Mouse (Mus musculus): ENCODE data around the gene Arl15.
"Not testable (repeated sequence)": the region's sequence is repeated elsewhere in the genome, so short reads cannot be mapped to it uniquely, and the experiment has no call there.

Arl15 gene

DNA sequence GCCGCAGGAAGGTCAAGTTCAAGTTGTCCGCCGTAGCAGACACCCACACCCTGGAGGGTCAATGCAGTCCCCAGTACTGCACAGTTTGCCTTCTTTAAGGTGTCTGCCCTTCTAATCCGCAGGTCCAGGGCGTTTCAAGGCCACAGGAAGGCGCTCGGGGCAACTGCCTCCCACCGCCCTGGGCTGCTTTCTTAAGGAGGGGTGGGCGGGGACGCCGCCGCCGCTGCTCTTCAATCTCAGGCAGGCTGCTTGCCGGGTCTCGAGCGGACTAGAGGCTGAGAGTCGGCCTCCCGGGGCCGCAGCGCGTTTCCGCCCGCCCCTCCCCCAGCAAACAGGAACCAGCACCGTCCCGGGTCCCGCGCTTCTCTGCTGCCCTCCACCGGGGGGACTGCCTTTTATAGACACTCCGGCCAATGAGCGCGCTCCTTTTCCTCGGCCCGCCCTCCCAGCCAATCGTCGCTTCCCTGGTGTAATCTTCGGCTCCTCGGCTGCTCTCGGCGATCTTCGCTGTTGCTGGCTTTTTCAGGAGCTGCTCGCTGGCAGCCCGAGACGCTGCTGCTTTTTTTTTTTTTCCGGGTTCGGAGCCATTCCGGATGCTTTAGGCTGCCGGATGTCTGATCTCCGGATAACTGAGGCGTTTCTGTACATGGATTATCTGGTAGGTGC is at the start of gene Arl15:
Arl15 (plus strand) TSS at position 467 of the 666 bp plus-strand sequence.
- DNase-seq = peak; percentile 99

DNA sequence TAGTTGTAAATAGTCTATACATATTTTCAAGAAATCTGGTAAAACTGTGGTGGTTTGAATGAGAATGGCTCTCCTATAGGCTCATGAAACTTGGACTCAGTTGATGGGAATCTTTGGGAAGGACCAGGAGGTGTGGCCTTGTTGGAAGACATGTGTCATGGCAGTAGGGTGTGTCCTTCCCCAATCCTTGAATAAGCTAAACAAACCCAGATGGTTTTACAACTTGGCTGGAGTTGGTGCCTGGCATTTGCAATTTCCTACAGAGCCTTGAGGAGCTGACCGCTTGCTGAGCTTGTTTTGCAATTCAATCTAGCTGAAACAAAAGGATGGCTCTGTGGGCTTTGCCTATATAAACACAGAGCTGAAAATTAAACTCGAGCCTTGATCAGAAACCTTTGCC is 49.0 kb upstream of the Arl15 start:
- DNase-seq = no peak

DNA sequence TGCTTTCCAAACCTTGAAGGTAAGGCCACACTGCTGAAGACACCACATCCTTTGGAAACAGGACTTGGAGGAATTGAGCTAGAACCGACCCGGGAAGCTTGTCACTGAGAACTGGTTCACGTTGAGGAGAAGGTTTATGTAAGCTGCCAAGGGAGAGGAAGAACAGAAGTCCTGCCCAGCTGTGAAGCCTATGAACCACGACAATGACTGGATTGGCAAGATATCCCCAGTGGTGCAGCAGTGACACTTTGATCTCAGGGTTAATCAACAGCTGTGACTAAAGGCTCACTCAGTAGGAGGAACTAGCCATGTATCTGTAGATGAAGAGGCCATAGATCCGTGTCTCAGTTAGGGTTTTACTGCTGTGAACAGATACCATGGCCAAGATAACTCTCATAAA is 43.5 kb upstream of the Arl15 start:
- DNase-seq = no peak

DNA sequence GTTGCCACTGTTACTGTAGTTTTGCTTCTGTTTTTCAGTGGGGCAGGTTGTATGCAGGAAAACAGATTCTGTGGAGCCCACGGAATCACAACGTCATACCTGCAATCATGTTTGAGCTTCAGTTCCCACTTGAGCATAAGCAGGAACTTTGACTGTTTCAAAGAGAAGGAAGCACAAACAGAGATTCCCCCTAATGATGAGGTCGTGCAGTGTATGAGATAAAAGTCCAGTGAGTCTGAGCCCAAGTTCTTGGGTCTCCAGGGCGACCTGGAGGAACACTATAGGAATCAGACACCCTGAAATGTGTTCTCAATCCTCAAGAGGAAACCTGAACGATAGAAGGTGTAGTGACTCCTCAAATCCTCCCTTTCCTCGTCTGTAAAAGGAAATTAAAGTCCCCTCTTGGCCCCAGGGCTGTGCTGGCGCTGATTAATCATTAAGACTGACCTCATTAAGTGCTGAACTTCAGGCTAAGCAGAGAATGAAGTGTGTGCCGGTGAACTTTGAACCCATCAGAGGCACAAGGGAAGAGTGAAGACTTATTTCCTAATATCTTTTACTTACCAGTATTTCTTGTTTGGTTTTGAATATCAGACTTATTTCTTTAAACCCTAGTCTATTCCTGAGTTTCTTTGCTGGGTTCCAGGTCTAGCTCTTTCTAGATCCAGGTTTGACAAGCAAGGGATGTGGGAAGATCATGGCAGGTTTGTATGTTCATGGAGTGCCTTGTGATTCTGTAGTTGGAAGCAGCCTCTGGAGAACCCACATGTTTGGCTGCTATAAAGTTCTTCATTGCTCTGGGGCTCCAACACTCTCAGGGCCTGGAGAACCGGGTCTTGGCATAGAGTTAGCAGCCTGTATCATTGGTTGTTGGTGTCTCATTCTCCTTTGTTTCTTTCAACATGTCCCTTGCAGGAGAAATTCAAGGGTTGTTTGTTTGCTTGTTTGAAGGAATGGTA is 39.3 kb upstream of the Arl15 start:
- peak; percentile 66 for DNase-seq

DNA sequence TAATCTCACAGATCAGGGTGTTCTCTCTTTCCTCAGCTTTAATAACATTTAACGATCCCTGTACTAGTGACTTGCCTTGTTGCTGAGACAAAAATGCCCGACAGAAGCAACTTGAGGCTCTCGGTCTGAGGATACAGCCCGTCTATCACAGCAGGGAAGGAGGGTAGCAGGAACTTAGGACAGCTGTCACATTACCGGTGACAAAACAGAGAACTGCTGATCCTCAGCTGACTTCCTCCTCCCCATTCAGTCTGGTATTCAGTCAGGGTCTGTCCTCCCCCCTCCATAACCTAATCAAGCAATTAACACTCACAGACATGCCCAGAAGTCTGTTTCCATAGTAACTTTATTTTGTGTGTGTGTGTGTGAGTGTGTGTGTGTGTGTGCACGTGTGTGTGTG is 38.5 kb upstream of the Arl15 start:
- DNase-seq = no peak

DNA sequence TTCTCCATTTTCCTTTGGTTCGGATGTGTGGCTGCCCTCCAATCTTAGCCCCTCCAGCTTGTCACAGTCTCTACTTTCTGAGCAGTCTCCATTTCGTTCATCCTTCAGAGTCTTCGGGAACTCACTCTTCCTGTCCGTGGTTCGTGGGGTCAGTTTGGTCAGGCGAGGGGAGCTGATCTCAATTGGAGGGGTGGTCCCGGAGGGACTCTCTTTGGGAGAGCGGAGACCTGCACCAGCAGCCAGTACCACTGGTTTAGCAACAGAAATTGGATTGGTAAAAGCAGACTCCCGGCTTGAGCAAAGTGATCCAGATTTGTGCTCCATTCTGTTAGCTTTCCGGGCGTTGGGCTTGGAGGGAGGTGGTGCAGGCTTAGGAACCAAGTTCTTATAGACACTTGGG is 32.6 kb upstream of the Arl15 start:
- DNase-seq = no peak

DNA sequence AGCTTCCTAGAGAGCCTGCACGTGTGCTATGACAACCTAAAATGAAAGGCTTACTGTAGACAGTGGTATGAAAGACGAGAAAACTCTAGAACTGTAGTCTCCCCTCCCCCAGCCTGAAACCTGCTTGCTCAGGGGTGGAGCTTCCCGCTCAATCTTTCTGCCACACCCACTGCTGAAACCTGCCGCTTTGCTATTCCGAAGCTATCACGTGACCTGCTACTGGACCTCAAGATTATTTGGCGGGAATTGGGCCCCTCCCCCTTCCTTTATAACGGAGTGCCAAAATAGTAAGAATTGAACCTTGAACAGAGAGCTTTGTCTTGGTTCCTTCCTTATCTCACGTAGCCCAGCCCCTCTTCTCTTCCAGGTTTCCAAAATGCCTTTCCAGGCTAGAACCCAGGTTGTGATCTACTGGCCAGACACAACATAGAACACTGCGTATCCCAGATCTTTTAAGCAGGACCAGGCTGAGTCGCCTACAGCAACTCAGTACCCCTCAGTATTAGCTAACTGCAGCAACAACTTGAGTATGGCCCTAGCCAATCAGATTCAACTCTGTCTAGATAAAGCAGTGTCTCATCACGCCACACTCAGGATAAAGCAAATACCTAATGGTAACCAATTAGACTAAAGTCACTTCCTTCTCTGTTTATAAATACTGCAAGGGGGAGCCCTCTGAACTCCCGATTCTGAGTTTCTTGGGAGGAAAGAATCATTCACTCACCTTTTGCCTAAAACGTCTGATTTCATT is 31.4 kb upstream of the Arl15 start:
- DNase-seq = no peak

DNA sequence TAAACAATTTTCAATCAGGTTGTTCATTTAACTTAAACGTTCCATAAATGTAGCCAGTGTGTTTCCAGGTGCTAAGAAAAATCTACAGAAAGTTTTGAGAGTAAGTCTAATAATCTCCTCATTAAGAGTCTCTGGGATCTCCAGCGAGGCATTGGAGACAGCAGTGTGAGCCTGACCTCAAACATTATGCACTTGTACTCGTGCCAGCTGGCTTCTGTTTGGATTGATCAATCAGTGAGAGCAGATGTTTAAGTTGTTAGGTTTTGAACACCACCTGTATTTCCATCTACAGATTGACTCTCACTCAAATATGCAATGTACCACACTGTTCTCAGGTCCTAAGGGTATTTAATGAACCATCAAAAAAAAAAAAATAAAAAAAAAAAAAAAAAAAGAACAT is 28.9 kb upstream of the Arl15 start:
- DNase-seq = no peak

DNA sequence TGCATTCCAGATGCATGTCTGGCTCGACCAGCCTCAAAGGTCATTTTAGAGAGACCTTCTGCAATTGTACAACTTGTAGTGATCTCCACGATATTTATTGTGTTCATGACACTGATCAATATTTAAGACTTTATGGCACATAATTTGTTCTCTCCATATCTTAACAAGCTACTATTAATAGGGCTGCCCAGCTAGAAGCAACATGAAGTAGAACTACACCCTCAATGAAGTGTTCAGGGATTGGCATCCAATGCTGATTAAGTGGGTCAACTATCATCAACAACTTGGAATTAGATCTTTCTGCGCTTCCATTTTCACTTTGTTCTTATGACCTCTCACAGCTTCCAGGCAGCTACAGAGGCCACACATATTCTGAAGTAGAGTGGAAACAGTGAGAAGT is 24.5 kb upstream of the Arl15 start:
- DNase-seq = no peak

DNA sequence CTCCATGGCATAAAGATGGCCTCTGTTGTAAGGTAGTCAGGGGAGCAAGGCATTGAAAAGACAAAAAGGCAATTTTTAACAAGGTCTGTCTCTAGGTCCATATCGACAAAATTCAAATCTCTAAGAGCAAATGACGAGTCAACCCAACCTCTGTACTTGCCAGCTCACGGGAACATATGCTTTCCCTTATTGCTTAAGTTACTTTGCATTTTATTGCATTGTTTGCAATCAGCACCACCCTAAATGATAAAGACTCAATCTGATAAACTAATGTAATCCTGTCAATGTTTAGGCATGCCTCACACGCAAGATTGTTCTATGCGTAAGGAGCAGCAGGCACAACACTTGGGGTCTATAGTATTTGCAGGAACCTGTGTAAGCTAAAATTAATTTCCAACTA is 24.0 kb upstream of the Arl15 start:
- DNase-seq = no peak

DNA sequence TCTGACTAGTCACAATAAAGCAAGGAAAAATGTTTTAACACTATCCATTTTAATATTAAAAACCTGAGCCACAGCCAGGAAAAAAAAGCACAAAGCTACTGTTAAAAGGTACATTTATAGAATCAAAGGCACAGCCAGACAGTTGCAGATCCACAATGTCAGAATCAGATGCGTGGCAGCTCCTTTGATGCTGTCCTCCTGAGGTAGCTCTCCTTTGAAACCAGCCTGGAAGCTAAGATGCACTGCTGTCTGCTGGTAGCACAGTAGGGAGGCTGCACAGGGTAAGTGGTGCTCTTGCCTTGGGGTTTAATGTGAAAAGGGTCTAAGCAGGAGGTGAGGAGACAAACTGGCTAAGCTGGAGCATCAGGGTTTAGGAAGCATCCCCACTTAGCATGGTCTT is 23.0 kb upstream of the Arl15 start:
- DNase-seq = no peak

DNA sequence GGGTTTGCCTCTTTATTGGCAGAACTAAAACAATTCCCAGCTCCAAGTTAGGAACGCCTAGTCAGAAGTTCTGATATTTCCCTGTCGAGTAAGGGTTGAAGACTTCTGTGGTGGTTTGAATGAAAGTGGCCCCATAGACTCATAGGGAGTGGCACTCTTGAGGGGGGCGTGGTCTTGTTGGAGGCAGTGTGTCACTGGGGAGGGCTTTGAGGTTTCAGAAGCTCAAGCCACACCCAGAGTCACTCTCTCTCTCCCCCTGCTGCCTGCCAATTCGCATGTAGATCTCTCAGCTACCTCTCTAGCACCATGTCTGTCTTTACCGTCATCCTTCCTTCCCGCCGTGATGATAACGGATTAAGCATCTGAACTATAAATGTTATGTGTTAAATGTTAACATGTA is 19.5 kb upstream of the Arl15 start:
- no peak for DNase-seq

DNA sequence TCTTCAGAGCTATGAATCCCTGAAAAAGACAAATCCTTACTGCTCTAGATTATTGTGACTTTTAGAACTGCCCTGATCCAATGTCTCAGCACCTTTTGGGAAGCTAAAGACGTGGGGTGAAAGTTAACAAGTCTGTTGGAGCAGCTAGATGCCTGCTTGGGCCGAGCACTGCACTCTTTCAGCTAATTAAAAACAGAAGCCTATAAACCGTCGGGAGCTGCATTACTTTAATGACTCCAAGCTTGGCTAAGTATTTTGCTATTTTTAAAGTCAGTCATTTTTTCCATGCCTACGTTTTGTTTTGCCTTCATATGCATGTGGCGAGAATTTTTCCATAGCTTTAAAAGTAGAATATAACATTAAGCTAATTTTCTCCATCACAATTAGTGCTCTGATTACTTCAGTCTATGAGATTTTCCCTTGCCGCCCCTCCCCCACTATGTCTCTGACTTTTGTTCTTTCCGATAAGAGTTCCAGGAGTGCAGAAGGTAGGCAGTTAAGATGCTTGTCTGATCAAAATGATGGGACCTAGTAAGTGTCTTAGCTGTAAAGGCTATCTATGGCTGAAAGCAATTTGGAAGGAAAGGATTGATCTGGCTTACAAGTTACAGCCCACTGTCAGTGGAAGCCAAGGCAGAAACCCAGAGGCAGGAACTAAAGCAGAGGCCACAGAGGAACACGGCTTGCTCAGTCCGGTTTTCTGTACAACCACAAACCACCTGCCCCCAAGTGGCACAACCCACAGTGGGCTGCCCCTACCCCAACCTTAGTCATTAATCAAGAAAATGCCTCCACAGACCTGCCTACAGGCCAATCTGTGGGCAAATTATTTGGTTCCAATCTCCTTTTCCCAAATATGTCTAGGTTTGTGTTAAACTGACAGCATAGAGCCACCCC is 18.8 kb upstream of the Arl15 start:
- no peak for DNase-seq

DNA sequence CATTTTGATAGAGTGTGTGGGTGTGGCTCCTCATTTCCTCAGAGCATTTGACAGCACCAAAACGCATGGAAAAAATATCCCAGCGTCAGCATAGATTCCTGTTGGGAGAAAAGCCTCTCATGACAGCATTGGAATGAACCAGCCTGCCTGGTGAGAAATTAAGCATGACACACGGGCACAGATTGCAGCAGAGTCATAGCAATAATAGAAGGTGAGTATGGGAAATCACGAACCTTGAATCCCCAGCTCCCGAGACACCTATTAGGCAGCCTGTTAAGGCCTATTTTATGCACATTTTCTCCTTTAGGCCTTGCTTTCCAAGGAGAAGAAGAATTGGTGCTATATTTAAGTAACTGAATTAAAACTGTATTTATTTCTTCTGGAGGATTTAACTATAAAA is 8.5 kb upstream of the Arl15 start:
- no peak for DNase-seq

DNA sequence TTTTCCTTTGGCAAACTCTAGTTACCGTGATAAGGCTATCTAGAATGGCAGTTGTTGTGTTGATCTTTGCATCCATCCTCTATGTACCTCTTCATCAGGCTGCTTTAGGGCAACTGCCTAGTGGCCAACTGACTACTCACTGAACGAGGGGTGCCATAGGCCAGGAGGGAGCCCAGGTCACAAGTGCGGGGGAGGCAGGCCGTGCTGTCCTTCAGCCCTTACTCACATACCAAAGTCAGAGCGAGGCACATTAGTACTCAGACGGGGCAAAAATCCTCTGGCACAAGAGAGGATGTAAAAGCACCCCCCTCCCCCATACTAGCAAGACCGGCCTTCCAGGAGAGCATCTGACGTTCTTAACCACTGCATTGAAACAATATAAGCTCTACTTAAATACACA is 7.2 kb upstream of the Arl15 start:
- DNase-seq = no peak

DNA sequence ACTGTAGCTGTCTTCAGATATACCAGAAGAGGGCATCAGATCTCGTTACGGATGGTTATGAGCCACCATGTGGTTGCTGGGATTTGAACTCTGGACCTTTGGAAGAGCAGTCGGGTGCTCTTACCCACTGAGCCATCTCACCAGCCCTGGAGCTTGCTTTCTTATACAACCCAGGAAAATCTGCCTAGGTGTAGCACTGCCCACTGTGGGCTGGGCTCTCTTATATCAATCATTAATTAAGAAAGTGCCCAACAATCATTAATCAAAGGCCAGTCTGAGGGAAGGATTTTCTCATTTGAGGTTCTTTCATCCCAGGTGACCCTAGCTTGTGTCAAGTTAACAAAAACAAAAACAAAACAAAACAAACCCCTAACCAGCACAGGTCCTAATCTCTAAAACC is 4.3 kb upstream of the Arl15 start:
- not testable (repeated sequence) for DNase-seq

DNA sequence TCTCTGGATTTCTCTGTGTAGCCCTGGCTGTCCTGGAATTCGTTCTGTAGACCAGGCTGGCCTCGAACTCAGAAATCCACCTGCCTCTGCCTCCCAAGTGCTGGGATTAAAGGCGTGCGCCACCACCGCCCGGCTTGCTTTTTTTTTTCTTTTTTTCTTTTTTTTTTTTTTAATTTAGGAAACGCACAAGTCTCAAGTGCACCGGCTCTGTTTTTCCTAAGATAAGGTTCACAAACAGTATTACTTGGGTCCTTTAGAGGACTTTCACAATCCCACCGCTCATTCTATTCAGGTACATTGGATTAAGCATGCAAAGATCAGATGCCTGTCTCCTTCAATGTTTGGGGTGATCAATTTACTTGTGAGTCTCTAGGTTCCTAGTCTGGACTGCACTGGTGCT is 668 bp upstream of the Arl15 start:
- no peak for DNase-seq

DNA sequence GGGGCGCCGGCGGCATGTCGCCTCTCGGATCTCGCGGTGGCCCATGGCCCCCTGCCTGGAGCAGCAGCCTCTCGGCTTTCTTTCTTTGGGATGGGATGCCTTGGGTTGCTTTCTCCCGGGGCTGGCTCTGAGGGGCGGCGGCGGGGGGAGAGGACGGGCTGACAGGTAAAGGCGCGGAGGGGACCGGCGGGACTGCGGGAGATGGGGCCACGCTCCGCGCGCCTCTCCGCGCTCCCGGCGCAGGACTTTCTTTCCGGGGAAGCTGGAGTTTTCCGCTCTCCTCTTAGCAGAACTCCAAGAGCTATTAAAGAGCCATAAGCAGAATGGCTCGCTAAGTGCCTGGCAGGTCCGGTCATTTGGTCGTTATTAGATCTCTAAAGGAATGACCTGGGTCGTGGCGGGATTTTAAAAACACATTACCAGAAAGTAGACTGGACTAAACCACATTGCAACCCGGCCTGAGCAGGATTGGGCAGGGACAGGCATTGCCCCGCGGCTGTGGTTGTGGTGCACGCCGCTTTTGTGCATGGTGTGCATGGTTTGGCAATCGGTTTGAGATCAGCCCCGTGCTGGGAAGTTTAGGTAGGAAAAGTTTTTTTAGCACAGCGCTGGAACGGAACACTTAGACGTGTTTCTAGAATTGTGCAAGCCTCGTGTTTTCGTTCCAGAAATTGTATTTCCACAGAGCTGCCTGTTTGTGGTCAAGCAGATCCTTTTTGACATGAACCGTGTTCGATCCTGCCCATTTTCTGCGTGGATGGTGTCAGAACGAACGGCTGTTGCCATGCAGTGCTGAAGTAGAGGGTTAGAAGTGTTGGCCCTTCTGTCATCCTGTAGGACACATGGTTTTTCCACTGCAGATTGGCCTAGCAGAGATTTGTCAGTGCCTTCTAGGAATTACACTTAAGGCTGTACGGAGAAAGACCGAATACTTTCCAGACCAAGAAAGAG is 675 bp downstream of the Arl15 start:
- DNase-seq = peak; percentile 80

DNA sequence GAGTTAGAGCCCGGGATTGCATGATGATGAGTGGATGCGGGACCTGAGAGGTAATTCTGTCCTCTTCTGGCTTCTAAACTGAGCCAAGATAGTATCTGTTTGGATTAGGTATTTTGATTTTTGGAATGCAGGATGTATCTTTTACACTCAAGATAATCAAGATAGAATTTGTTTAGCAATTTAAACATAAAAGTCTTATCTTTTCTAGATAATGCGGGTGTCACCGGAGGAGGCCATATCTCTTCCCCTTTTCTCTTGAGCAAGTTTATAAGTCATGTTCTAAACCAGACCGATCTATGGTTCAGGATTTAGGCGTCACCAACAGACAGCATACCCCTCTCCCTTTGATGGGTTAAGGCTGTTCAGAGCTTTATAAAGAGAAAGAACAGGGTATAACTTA is 3.1 kb downstream of the Arl15 start:
- no peak for DNase-seq

DNA sequence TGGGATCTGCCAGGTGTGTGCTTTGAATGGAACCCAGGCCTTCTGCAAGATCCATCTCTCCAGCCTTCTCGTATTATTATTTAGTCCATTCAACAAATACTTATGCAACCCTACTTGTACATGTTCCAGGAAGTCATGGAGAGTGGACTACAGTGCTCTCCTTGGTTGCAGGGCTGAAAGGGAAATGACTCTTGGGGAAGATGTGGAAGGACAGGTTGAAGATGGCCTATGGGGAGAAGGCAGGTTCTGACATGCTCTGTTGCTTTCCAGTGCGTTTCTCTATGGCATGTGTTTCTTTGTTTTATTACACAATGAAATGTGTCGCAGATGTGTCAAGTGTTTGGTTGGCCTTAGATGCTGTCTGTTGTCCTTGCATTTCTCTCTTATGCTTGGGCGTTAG is 5.1 kb downstream of the Arl15 start:
- DNase-seq = no peak

DNA sequence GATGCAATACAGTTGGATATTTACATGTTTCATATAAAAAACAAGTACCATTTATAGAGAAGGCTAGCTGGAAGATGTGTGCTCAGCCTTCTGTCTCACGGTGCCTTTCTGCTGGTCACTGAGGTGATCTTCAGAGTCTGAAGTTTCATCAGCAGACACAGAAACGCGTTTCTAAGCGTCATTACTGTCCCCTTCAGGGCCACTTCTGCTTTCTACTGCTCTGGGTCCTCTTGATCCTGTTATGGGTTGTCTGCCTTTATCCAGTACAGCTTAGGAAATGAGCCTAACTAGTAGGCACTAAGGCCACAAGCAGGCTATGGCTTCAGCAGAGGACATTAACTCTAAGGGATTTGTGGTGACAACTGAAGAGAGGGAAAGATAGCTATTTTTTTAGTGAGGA is 5.9 kb downstream of the Arl15 start:
- DNase-seq = no peak

Data from kidney, postnatal 14 days (tissue).